Mouse (Mus musculus) T-helper 17 cell (primary cell): ENCODE results near the gene Tmtc1.

Experiments used
- in situ Hi-C, 2 experiments: fragments of 300-600 bp; cut with MboI, MseI; formaldehyde crosslinking; loops; 1 replicate in 1 of 2; 2 replicates in 1 of 2; pipeline ENCODE4 v1.15.1; 2025; ENCODE audit warnings: high pct_unique_total_duplicates in 2 of 2

Gene Tmtc1

DNA sequence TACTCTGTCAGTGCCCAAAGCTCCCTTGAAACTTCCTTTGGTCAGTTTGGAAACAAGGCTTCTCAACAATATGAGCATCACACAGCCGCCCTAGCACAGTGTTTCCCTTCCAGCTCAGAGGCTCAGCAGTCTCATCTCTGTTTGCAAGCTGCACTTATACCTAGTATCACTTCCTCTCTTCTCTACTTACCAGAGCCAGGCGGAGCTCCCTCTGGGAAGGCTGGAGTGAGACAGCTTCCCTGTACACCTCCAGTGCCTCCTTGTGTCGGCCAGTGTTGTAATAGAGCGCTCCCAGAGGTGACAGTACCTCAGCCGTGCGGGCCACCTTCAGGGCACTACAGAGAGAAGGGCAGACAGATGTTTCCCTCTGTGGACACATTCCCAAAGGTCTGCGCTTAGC, 197.6 kb downstream of the Tmtc1 start:
- in situ Hi-C loops, result loop anchor here (25.0 kb wide), 1 partner anchor 666 kb away; no protein-coding TSS in a partner anchor

DNA sequence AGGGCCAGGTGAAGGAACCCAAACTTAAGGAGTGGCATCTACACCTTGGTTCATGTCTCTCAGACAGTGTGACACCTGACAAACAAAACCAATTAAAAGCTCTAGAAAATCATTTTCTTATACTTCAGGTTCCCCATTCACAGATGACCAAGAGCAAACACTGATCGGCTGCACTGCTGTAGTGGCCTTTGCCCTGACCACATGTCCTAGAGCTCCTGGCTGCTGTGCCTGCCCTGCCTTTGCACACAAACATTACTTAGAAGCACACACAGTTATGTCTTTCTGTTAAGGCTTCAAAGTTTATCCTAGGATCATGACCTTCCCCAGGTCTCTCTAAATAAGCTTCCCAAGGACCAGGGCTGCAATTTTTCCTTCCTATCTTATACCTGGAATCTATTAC, 199.4 kb downstream of the Tmtc1 start:
- in situ Hi-C loops, result loop anchor here (25.0 kb wide), 1 partner anchor 667 kb away; no protein-coding TSS in a partner anchor

DNA sequence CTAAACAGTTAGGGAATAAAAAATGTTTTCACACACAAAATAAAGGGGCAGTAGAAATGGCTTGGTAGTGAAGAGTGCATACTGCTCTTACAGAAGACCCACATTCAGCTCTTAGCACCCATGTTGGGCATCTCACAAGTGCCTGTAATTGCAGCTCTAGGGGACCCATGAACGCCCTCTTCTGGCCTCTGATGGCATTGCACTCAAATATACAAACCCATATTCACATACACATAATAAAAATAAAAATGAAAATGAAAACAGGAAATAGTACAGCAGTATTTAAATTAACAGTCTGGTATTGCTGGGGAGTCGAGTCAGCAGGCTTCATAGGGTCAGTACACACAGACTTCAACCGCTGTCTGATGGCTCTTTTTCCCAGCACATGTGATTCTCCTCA, 201.9 kb downstream of the Tmtc1 start:
- in situ Hi-C loops, result loop anchor here (25.0 kb wide), 1 partner anchor 670 kb away; no protein-coding TSS in a partner anchor

DNA sequence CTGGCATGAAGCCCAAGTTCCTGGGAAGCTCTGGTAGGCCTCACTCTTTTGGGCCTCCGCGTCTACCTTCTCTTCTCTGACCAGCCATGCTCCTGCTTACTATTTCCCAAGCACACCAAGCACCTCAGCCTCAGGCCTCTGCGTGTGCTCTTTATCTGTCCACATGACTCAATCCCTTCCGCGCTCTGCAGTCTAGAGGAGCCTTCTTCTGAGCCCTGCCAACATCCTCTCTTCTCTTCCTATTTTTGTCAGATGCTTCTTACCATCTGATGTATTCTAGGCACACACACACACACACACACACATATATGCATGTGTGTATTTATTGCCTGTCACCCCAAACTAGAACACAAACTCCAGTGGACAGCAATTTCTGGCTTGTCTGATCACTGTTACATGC, 202.5 kb downstream of the Tmtc1 start:
- in situ Hi-C loops, result loop anchor here (25.0 kb wide), 1 partner anchor 671 kb away; no protein-coding TSS in a partner anchor

DNA sequence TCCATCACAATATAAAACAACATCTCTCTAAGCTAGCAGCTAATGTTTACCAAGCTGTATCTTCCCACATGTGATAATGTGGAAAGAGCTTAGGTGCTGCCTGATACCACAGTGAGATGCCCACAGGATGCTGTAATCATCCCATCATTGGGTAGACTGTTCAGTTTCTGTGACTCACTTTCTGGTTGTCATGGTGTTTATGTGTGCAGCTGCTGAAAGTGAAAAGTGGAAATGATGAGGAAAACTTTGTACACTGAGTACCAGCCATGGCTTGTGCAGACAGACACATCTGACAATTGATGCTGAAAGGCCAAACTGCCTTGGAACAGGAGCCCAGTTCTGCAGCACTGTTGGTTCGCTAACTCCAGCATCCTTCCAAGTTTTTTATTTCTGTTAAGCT, 204.9 kb downstream of the Tmtc1 start:
- in situ Hi-C loops, result loop anchor here (25.0 kb wide), 1 partner anchor 673 kb away; no protein-coding TSS in a partner anchor

DNA sequence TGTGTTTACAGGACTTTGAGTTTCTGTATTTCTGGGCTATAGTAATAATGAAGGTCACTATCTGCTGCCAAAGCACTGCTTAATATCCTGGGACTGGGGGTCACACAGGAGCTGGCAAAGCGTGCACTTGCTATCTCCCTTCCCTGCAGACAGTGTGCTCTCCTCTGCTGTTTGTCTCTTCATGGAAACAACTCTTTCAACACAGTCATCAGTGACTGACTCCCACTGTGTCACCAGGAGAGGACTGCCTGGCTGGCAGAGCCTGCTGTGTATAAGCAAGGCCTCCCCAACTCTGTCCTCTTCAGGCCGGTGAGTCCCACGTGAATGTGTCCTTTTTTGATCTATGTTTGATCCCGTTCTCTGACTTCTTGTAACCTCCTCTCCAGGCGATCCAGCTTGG, 206.7 kb downstream of the Tmtc1 start:
- in situ Hi-C loops, result loop anchor here (25.0 kb wide), 1 partner anchor 675 kb away; no protein-coding TSS in a partner anchor

DNA sequence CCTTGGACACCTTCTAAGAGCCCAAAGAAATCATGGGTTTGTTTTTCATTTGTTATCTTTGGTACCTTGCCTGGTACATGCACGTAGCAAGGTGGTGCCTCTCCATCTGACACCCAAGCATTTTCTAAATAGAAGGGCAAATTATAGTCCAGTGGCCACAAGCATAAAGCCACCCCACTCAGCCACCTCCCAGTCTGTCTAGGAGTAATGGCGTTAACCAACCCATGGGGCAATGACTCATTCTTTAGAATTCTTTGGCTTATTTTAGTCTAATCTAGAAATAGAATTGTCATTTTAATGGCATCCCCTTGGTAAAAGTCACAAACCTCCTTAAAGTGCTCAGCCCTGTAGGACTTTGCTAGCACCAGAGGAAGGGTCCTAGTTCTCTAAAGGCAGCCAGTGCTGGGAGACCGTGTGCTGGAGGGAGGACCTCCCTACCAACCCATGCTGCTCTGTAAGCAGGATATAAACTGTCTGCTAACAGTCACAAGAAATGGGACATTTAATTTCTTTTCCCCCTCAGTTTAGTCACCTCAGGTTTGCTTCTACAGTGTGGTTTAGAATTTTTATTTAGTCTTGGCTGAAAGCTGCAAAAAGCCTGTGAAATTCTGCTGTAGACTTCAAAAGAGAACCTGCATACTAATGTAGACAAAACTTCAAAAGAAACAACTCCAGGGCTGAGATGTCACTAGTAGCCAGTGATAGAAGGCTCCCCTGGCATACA, 209.9 kb downstream of the Tmtc1 start:
- in situ Hi-C loops, result loop anchor here (25.0 kb wide), 1 partner anchor 678 kb away; no protein-coding TSS in a partner anchor

DNA sequence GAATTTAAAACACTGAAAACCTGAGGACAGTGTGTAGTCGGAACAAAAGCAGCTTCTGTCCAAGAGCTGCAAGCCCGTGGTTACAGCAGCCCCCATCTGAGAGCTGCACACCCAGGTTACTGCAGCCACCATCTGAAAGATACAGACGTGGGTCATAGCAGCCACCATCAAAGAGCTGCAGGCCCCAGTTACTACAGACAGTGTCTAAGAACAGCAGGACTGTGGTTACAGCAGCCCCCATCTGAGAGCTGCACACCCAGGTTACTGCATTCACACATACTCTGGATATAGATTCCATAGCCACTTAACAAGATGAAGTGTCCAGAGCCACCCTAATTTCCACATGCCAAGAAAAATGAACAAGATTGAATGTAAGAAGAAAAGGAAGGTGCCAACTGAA, 216.6 kb downstream of the Tmtc1 start:
- in situ Hi-C loops, result loop anchor here (25.0 kb wide), 1 partner anchor 685 kb away; no protein-coding TSS in a partner anchor

DNA sequence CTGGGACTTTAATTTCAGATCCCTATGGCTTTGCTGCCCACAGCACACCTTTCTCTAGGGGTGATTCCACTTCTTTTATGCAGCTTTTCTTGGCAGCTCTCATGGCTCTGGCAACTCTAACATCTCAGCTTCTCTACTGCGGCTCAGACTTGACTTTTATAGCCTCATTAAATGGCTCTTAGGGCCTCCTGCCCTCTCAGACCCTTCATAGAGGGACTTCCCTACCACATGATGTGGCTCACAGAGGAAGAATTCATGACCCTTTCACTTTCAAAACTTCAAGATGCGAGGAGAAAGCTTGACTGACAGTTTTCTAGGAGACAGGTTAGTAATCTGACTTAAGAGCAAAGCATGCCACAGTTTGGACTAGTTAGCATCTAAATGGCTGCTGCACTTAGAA, 221.5 kb downstream of the Tmtc1 start:
- in situ Hi-C loops, result no loop called here

DNA sequence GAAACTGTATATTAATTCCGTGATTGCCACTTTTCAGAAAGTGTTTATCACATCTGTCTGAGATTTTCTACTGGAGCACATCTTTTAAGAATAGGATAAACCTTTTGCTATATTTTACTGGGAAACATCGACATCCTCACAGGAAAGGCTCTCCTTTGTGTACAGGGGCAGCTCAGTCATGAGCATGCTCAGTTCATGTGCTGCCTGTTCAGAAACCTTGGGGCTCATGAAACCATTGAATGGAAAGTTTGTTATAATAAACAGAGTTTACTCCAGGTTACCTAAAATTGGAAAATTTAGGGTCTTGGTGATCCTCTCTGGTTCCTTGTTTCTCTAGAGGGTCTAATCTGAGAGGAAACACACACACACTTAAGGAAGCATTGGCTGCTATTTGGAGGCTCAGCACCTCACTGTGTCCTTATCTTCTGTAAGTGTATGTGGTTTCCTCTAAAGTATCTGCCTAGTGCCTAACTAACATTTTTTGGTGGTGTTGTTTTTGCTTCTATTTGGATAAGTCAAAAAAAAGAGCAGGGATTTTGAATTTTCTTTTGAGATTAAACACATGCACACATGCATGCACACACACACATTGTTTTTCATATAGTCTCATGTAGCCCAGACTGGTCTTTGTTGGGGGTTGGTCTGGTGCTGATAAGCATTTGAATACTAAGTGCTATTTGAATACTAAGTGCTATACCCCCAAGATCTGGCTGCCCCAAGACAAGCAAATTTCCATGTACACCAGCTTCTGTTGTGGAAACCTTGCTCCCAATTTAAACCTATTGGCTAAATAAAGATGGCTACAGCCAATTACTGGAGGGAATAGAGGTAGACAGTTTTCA, 225.7 kb downstream of the Tmtc1 start:
- in situ Hi-C loops, result no loop called here

DNA sequence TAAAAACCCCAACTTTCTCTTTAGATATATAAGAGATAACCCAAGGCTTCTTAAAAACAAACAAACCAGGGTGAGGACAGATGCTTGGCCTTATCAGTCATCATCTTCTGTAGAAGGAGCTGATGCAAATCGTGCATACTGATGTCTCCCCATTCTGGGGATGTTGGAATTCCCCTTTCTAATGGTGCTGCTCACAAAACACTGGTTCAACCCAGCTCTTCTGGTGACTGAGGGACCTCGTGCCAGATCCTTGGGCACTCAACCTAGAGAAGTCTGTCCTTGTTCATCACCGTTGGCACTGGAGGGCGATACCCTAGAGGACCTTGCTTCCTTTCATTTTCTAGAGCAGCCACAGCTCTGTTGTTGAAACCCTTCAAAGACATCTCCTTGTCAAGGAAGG, 227.4 kb downstream of the Tmtc1 start:
- in situ Hi-C loops, result no loop called here

DNA sequence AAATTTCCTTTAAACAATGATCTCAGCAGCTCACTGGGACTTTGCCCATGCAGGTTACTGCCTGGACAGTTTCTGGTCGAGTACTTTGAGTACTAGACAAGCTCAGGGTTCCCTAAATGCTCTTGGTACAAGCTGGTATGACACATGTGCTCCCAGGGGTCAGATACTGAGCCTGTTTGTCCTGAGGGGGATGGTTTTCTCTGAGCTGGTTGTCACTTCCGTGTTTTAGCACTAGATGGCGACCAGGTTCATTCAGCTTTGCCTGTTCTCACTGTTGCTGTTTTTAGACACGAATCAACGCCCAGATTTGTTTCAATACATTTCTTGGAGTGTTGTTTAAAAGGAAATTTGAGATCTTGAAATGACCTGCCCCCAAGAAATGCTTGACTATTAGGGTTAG, 229.4 kb downstream of the Tmtc1 start:
- in situ Hi-C loops, result no loop called here

DNA sequence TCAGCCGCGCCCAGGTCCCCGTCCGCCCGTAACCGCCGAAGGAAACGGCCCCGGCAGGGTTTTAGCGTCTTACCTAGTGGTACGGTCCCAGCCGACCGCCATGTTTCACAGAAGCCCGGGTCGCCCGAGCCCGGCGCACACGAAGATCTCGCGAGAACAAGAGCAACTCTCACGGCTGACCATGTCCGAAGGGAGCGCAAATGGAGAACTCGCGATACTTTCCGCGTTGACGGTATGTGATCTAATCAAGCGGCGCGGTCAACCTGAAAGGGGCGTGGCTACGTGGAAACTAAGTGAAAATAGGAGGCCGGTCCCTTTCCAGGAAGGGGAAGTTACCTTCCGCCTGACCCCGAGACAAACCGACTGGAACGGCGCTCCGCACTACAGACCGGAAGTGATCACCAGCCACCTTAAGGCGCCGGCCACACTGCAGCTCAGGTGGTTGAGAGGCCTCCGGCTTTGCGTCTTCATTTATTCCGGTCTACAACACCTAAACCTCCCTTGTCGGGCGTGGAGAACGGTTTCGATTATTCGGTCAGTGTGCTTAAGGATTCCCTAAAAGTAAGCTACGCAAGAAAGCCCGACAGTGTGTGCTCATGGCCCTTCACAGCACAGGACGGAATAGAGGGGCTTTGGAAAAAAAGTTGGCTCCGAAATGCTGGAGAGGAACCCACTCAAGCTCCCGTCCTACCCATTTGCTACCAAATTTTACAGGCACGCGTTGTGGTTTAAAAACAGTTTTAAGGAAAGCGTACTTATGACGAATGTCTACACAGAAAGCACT, 232.1 kb downstream of the Tmtc1 start, which contains the start of gene Ergic2:
TSS of gene Ergic2 (minus strand) at position 478 of the 784 bp plus-strand sequence.
- in situ Hi-C loops, result no loop called here

DNA sequence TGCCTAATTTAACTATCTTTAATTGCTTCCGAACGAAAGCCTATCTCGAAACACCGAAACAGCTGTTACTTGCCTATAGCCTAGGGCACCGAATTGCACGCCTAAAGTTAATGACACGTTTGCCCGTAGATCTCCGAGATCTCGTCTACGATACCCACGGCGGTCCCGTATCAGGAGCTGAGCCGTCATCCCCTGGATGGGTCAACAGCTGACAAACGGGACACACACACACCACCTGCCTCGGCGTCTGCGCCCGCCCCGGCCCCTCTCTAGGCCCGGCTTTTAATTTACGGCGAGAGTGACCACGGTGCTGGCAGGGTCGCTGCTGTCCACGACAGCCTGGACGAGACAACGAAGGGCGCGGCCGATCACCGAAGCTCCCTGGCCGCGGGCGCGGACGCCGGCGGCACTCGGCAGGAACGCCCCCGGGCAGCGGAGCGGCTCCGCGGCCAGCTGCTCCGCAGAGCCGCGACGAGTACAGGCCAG, 232.8 kb downstream of the Tmtc1 start:
- in situ Hi-C loops, result no loop called here

DNA sequence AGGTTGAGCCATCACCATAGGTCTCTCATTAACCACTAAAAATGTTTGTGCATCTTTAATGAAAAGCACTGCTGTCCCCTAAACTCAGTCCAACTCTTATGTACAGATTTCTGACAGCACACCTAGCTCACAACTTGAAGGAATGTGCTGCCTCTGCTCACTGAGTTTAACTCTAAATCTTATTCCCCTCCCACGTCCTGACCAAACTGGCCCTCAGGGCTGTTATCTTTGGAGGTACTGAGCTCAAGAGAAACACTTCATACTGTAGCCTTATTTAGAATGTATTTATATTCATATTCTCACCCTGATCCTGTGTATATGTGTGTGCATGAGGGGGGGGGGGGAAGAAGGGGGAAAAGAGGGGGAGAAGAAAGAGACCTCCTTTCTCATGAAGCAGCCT, 236.7 kb downstream of the Tmtc1 start:
- in situ Hi-C loops, result no loop called here

DNA sequence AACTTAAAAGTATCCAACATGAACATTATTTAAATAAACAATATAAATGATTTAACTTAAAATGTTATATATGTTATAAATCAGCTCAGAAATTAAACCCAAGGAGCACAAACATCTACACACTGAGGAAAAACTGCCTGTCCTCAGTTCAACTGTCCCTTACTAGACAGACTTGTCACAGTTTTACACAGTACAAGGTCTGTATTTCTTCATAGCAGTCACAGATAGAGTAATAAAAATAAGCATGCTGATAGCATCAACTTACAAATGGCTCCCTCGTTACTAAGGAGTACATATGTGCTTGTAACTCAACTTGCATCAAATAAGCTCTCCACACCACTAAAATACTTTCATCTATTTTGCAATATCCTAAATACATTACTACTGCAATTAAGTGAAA, 239.1 kb downstream of the Tmtc1 start:
- in situ Hi-C loops, result no loop called here

DNA sequence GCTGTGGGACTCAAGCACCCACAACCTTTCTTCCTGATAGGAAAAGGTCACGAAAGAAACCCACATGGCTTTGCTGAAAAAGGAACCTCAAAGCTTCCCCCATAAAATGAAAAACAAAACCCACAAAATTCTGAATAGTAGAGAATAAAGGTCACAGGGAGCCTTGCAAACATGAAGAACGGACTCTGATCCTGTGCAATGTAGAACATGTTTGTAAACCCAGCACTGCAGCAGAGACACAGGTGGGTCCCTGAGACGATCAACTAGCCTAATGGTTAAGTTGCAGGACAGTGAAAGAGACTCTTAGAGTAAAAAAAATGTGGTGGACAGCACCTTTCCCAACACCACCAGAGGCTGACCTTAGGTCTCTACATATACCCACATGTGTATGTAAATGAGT, 244.5 kb downstream of the Tmtc1 start:
- in situ Hi-C loops, result no loop called here

DNA sequence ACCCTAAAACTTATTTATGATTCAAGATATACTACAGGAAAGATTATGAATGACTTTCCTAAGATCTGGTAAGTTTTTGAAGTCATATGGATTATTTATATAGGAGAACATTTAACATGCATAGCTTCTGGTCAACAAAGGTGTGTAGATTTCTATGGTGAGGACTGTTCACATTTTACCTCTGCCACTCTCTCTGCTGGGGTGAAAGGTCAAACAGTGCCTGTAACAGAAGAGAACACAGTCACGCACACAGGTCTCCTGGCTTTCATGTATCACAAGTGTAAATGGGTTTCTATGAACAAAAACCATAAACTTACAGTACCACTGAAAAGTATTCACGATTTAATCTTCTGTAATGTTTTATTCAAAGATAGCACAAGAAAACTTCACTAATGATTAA, 245.0 kb downstream of the Tmtc1 start:
- in situ Hi-C loops, result no loop called here

DNA sequence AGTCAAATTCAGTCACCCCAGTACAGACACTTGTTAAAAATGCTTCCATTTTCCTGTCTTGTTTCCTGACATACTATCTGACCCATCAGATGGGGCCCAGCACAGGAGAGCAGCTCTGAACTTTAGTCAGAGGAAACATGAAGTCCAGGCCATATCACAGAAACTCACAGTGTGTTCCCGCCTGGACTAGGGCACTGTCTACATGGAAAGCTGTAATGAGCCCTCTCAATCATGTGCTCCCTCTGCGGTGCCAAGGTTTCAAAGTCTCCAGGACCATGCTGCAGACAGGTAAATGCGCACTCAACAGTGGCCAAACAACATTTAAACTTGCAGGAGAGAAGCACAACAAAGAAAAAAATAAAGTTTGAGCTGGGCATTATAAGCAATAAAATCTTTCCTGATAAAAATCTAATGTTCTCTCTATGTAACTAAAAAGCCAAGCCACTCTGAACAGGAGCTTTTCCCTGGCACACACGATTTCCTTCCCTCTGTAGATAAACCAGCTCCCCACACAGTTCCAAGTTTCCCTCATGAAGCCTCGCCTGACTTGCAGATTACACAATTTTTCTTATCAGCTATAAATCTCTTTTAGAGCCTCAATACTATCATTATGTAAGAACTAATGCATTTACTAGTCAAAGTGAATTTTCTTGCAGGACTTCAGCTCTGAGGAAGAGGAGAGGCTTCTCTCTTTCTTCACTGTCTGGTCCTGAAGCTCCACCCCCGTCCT, 250.1 kb downstream of the Tmtc1 start:
- in situ Hi-C loops, result no loop called here

DNA sequence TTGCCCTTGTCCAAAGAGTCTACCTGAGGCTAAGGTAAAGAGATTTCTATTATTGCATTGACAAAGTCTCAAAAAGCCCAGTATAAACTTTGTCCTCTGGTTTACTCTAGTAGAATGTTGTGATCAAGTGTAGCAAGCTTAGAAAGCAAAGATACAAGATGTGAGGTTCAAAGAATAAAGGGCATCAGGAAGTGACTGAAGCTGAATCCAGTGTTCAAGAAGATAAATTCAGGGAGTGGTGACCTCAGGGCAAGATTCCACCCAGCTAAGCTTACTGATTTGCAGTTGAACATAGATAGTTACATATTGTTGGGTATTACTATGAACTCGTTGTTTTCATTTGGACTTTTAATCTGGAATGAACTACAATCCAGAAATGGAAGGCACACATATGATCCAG, 258.5 kb downstream of the Tmtc1 start:
- in situ Hi-C loops, result no loop called here
